ENCODE assay signal across 9 mouse cellular contexts in genomic region chr1:35032619-35033018, GRCm38 (mm10).
DNase-seq lines count a peak whose midpoint lies in the region; ATAC-seq and TF ChIP-seq lines count a peak whose summit lies in the region.
"Had no signal": no experiment of that assay in that cellular context is flagged by ENCODE, and none has a peak within 500 bp of the region (broad histone marks: within the 10 kb centered on the region; RNA-seq: fewer than 3 reads in every experiment).

No protein-coding gene starts in this region.

- no peaks in the 10 kb centered on the region for H3K9me3 ChIP-seq in hindbrain, embryonic 14.5 days (ENCODE audit: control insufficient read depth, low read length)
- no peaks in the 10 kb centered on the region for H3K9me3 ChIP-seq in hindbrain, embryonic 13.5 days
- H3K9me3 ChIP-seq in E14TG2a.4 (ENCODE audit: low read length) = no peaks in the 10 kb centered on the region
- H3K9me3 ChIP-seq: heart, embryonic 13.5 days; limb, embryonic 15.5 days had no signal

- no peaks in the 10 kb centered on the region for H3K4me1 ChIP-seq in hindbrain, embryonic 14.5 days (replicated peaks; ENCODE audit: control insufficient read depth, insufficient read depth, low read length)
- H3K4me1 ChIP-seq in hindbrain, embryonic 13.5 days (replicated peaks) = no peaks in the 10 kb centered on the region
- H3K4me1 ChIP-seq in E14TG2a.4 (replicated peaks; ENCODE audit: low read depth, low read length) = no peaks in the 10 kb centered on the region
- H3K4me1 ChIP-seq: heart, embryonic 13.5 days; limb, embryonic 15.5 days had no signal

- H3K4me3 ChIP-seq in hindbrain, embryonic 14.5 days (replicated peaks; ENCODE audit: low read length) = no peak overlapping the region
- no peak overlapping the region for H3K4me3 ChIP-seq in hindbrain, embryonic 13.5 days
- no peak overlapping the region for H3K4me3 ChIP-seq in E14TG2a.4 (replicated peaks; ENCODE audit: low read length)
- H3K4me3 ChIP-seq: heart, embryonic 13.5 days; limb, embryonic 15.5 days had no signal

- H3K27ac ChIP-seq in hindbrain, embryonic 14.5 days = no peak overlapping the region
- H3K27ac ChIP-seq in hindbrain, embryonic 13.5 days = no peak overlapping the region
- H3K27ac ChIP-seq: heart, embryonic 13.5 days; limb, embryonic 15.5 days had no signal

- no peaks in the 10 kb centered on the region for H3K27me3 ChIP-seq in hindbrain, embryonic 14.5 days (ENCODE audit: control insufficient read depth, insufficient read depth, low read length)
- H3K27me3 ChIP-seq in hindbrain, embryonic 13.5 days = no peaks in the 10 kb centered on the region
- no peaks in the 10 kb centered on the region for H3K27me3 ChIP-seq in E14TG2a.4 (ENCODE audit: insufficient read depth, low read length)
- H3K27me3 ChIP-seq: heart, embryonic 13.5 days; limb, embryonic 15.5 days had no signal

- no peak overlapping the region for H3K9ac ChIP-seq in hindbrain, embryonic 14.5 days
- H3K9ac ChIP-seq in hindbrain, embryonic 13.5 days = no peak overlapping the region
- H3K9ac ChIP-seq: heart, embryonic 13.5 days; limb, embryonic 15.5 days had no signal

- TF ChIP-seq CTCF in E14TG2a.4 (conservative IDR thresholded peaks at IDR 0.05; ENCODE audit: low read length) = peak; percentile 31

- WGBS in hindbrain, embryonic 14.5 days = 68% methylated on average over 4 of the region's 4 CpGs
- WGBS in hindbrain, embryonic 13.5 days = 67% methylated on average over 4 of the region's 4 CpGs

- DNase-seq in hindbrain, embryonic 14.5 days (ENCODE audit: low spot score) = peak; percentile 60
- DNase-seq in ZHBTc4 (ENCODE audit: low read depth, low spot score) = peak; percentile 67
- DNase-seq in layer of hippocampus, postnatal 14 days (ENCODE audit: low spot score in 2 of 2) = peak; percentile 9 to 59
- no peak for DNase-seq in urinary bladder, postnatal 36 days (ENCODE audit: low spot score in 2 of 2)

- no peaks in the 10 kb centered on the region for H3K36me3 ChIP-seq in hindbrain, embryonic 14.5 days (replicated peaks; ENCODE audit: control insufficient read depth, insufficient read depth)
- no peaks in the 10 kb centered on the region for H3K36me3 ChIP-seq in hindbrain, embryonic 13.5 days
- no peaks in the 10 kb centered on the region for H3K36me3 ChIP-seq in E14TG2a.4 (ENCODE audit: insufficient read depth, low read length)
- H3K36me3 ChIP-seq: heart, embryonic 13.5 days; limb, embryonic 15.5 days had no signal

- ATAC-seq in hindbrain, embryonic 14.5 days (ENCODE audit: low FRiP score) = no peak
- no peak for ATAC-seq in hindbrain, embryonic 13.5 days (ENCODE audit: low FRiP score)
- no peak for ATAC-seq in megakaryocyte progenitor cell, adult 5-6 weeks (replicated peaks; ENCODE audit: poor library complexity)

- no peak overlapping the region for H3K4me2 ChIP-seq in hindbrain, embryonic 14.5 days (replicated peaks)
- H3K4me2 ChIP-seq in hindbrain, embryonic 13.5 days = no peak overlapping the region
- H3K4me2 ChIP-seq: heart, embryonic 13.5 days; limb, embryonic 15.5 days had no signal

Comparison
In these comparisons a context has a peak if more than half of its experiments do, and no peak if none do; other contexts are left out.
1. DNase-seq: peak in hindbrain, embryonic 14.5 days (single experiment), ZHBTc4 (single experiment) and layer of hippocampus, postnatal 14 days (2 of 2); none in urinary bladder, postnatal 36 days (0 of 2).